Mouse (Mus musculus): ENCODE results near the gene Nfatc3. TPM values are rescaled to one million over a fixed set of nuclear protein-coding genes. Genes with fewer than 3 reads are reported as not detected.
"Not testable (repeated sequence)": the region's sequence is repeated elsewhere in the genome, so short reads cannot be mapped to it uniquely, and the experiment has no call there.

Nfatc3 gene
- total RNA-seq (2014; fragmentation: Nextera tagmentation): 74.1 and 86.3 TPM in 2 replicates
- 31.7 and 32.7 TPM in 2 replicates for total RNA-seq (2017)

DNA sequence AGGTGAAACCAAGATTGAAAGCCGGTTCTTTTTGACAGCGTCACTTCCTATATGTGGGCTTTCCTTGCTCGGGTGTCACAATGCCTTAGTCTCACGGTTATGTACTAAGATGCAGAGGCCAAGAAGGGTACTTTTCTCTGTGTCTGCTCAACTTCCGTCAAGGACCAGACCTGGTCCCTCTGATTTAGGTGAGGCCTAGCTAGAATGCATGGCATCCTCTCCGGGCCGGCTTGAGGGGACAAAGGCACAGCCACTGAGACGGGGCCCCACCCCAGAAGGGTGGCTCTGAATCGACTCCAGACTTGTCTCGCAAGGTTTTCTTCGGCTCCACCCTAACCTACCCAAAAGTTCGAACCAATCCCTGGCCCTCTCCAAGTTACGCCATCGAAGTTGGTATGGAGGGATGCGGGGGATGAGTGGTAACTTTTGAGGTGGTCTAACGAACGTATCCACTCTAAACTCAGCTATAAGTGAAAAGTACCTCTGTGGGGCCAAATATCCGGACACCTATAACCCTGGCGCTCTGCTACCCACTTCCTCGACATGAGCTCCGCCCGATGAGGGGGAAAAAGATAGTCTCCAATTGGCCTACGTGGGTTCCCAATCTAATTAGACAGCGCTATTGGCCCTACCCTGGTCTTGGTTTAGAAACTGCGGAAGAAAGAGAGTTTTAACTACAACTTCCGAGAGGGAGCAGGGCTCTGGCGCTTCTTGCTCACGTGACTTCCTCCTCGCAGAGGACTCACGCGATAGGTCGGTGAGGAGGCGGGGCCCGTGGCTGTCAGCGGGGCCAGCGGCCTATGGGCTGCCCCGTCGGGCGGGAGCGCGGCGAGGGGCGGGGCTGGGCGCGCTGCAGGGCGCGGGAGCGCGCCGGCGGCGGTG lies at the start of gene Nfatc3:
Nfatc3 (plus strand) TSS at position 110 of the 882 bp plus-strand sequence.
- ATAC-seq (replicated peaks; ENCODE audit: poor library complexity, severe bottlenecking): peak; percentile 85

DNA sequence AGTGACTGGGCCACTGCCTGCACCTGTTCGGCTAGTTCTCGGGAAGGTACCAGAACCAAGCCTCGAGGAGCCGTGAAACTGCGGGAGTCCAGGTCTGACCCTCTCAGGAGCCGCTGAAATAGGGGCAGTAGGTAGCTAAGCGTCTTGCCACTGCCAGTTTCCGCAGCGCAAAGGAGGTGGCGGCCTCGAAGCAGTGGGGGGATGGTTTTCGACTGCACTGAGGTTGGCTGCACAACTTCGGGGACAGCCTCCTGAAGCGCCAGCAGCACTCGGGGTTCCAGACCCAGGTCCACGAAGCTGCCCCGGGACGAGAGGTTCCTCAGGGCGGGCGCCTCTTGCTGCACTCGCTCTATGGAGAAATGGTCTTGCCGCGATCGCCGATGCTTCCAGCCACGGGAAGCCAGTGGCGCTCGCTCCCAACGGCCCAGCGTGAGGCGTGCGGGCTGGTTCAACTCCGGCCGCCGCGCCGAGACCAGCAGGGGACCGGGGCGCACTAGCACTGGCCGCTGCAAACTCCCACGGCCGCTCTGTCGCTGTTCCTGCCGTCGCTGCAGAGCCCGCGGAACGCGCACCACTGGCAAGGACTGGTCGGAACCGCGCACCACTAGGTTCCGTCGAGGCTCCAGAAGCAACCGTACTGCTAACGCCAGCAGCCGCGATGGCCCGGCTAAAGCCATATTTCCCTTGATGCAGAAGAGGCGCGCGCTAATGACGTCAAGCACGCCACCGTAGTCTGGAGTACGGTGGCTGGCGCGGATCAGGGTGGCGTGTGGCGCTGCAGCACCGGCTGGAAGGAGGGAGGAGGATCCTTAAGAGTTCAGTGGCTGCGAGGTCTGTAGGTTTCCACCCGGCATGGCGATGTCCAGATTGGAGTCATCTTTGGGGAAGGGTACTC lies 47.6 kb upstream of the Nfatc3 start:
- ATAC-seq (replicated peaks; ENCODE audit: poor library complexity, severe bottlenecking): peak; percentile 93

DNA sequence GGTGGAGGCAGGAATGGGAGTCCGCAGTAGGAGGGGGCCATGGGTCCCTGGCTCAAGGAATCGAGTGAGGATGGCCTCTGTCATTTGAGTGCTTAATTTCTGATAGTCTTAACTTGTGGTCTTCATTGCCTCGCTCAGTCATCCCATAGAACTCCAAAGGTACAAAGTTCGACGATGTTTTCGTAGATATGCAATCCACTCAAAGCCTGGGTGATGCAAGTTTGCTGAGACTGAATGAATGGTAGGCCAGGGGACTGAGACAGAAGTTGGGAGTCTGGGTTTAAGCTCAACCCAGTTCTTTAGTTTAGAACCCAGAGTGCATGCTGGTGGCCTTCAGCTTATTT lies 47.0 kb upstream of the Nfatc3 start, which contains the start of gene Ddx28:
Ddx28 (minus strand) TSS at position 240 of the 344 bp plus-strand sequence.
- no peak for ATAC-seq (replicated peaks; ENCODE audit: poor library complexity, severe bottlenecking)

DNA sequence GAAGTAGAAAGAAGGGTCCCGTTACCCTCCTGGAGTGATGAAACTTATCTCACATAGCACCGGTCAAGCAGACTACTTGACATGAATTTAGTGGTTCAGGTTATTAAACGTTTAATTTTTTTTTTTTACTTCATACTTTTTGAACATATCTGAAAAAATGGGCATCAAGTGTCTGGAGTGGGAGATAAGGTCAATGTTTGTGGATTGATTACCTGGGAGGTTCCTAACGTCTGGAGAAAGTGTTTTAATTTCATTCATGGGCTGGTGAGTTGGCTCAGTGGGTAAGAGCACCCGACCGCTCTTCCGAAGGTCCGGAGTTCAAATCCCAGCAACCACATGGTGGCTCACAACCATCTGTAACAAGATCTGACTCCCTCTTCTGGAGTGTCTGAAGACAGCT lies 46.4 kb upstream of the Nfatc3 start:
- not testable (repeated sequence) for ATAC-seq (replicated peaks; ENCODE audit: poor library complexity, severe bottlenecking)

DNA sequence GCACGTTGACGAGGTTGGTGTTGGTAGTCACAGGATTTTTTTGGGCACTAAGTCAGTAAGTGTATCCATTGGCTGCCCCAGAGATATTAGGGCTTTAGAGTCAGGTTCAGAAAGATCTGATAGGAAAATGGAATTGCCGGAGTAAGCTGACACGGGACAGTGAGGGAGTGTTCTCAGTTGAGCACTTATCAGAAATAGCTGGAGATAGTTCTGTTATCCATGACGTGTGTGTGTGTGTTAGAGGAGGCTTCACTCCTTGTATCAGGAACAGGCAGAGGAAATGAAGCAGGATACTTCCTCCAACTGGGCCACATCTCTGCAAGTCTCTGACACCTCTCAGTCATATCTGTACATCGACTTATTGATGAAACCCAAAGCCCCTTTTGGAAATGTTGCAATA lies 42.4 kb upstream of the Nfatc3 start:
- no peak for ATAC-seq (replicated peaks; ENCODE audit: poor library complexity, severe bottlenecking)

DNA sequence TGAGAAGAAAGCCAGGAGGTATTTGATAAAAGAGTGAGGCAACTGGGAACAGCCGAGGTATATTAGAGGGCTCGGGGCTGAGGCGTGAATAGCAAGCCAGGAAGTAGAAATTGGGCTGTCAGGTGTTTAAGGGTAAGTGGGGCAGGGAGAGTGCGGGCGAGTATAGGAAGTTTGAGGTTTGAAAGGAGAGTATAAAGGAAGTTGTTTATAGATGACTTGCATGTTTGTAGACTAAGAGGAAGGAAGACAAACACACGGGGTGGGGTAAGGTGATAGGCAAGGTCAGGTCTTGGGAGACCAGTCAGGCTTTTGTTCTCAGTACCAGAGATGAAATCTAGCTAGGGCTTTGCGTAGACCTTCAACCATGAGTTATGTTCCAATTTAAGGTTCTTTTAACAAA lies 41.5 kb upstream of the Nfatc3 start:
- ATAC-seq (replicated peaks; ENCODE audit: poor library complexity, severe bottlenecking): peak; percentile 91

DNA sequence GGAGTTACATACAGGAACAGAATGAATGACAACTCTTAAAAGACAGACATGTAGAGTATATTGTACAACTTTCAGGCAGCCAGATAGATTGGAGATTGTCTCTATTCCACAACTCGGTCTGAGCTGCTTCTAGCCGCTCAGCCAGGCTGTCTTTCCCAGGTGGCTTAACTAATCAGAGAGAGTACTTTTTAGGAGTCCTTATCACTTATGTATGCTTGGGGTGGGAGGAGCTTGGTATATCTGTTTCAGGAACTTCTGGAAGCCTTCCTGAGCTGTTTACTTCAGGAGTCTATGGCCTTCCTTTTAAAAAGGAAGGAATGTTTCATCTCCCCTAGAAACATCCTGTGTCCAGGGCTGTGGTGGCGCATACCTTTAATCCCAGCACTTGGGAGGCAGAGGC lies 40.6 kb upstream of the Nfatc3 start:
- no peak for ATAC-seq (replicated peaks; ENCODE audit: poor library complexity, severe bottlenecking)

DNA sequence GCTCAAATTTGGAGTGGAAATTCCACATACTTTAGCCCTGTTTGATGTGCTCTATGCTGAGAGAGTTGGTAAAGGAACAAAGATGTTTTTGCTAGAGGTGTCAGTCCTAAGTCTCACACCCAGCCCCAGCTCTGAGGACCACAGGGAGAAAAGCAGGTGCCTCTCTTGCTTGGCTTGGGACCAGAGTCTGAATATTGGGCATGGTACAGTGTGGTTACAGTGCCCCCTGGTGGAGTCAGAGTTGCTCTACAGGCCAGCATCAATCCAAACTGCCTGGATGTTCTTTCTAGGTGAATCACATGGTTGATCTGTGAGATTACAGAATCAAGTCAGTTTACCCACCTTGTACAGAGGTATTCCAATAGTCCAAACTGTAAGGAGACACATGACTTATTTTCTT lies 36.2 kb upstream of the Nfatc3 start:
- peak; percentile 94 for ATAC-seq (replicated peaks; ENCODE audit: poor library complexity, severe bottlenecking)

DNA sequence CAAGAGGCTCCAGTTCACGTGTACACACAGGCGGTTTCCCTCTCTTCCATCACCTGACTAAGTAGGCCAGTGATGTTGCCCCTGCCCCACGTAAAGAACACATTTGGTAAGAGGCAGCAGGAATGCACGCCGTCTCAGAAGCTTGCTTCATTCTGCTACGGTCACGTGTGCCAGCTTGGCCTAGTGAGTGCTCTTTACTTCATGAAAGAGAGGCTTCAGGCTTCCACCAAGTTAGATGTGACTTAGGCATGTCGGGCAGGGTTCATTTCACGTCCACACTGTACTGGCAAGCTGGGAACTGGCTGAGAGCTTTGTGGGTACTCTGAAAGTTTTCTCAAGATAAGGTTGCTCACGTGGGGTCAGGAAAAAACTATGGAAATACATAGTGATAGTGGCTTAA lies 19.9 kb upstream of the Nfatc3 start:
- peak; percentile 21 for ATAC-seq (replicated peaks; ENCODE audit: poor library complexity, severe bottlenecking)

DNA sequence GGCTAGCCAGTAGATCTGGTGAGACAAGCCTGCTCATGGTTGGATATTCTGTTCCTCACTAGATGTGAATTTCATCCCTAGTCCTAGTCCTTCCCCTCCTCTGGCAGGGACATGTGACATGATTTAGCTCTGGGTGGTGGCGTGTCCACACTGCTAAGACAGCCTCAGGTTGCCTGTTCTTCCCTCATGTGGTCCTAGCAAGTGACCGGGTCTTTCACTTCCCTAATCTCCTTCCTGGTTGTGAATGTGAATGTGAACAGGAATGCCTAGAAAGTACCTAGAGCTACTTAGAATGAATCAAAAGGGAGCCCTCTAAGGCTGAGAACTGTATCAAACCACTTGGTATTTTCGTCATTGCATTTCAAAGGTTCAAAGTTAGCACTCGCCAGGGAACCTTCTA lies 19.0 kb upstream of the Nfatc3 start:
- peak; percentile 95 for ATAC-seq (replicated peaks; ENCODE audit: poor library complexity, severe bottlenecking)

DNA sequence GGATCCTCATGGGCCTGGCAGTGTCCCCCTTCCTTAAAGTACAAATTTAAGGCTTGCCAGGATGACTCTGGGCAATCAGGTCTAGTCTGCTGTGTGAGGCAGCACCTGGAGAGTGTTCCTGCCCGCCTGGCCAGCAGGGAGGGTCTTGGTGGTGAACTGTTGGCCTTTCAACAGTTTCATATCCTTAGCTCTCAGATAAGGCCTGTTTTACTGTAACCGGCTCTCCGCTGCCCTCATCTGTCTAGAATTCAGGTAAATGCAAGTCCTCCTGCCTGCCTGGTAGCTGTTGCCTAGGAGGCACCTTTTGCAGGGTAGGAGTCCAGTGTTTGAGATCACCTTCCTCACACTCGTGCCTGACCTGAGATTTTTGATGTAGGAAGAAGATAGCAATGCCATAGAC lies 18.4 kb upstream of the Nfatc3 start:
- ATAC-seq (replicated peaks; ENCODE audit: poor library complexity, severe bottlenecking): peak; percentile 25

DNA sequence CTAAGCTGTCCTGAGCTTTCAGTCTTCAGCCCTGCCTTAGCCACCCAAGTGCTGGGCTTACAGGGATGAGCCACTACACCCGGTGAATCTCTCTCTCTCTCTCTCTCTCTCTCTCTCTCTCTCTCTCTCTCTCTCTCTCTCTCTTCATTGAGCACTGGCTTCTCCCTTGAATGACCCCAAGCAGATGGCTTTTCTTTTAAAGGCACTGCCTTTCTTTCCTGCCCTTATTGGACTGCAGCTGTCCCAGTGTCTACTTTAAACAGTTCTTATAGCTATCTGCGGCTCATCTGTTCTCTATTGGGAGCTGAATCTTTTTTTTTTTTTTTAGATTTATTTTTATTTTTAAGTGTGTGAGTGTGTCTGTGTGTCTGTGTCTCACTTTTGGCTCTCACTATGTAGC lies 15.6 kb upstream of the Nfatc3 start:
- no peak for ATAC-seq (replicated peaks; ENCODE audit: poor library complexity, severe bottlenecking)

DNA sequence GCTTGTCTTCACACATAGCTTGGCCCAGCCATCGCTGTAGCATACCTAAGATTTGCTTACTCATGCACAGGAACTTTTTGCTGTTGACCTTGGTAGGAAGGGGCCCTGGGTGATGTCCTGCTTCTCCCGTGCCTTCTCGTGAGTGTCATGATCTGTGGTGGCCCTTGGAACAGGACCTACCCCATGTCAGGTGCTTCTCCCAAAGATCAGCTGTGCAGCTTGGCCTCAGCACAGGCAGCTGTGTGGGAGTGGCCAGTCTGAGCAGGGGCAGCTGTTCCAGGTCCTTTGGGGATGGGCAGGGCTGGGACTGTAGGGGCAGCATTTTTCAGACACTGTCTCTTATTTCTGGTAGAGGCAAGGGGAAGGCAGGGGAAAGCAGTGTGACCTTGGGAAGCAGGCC lies 14.5 kb upstream of the Nfatc3 start:
- ATAC-seq (replicated peaks; ENCODE audit: poor library complexity, severe bottlenecking): no peak

DNA sequence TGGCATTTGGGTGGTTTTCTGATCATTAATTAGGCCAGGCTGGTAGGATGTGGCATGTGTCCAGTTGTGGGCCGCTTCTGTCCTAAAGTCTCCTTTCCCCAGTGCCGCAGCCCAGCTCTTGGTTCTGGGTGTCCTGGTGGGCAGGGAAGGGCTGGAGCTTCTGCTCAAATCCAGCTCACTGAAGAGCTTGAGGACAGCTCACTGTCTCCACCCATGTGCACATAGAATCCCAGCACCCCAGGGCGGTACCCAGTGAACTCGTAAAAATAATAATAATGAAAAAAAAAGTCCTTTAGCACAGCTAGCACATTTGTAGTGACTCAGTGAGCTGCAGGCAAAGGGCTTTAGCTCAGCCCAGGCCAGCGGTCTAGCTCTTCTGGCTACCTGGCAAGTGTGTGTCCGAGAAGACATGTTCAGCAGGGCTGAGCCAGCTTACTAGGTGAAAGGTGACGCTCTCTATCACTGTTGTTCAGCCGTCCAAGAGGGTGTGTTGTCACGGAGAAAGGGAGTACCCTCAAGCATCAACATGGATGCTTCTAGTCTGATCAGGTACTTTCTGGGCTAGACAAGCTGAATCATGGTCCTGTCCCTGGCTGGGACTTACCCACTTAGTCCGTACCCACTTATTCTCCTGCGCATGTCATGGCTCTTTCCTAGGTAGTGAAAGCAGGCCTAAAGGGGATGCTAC lies 11.6 kb upstream of the Nfatc3 start:
- no peak for ATAC-seq (replicated peaks; ENCODE audit: poor library complexity, severe bottlenecking)

DNA sequence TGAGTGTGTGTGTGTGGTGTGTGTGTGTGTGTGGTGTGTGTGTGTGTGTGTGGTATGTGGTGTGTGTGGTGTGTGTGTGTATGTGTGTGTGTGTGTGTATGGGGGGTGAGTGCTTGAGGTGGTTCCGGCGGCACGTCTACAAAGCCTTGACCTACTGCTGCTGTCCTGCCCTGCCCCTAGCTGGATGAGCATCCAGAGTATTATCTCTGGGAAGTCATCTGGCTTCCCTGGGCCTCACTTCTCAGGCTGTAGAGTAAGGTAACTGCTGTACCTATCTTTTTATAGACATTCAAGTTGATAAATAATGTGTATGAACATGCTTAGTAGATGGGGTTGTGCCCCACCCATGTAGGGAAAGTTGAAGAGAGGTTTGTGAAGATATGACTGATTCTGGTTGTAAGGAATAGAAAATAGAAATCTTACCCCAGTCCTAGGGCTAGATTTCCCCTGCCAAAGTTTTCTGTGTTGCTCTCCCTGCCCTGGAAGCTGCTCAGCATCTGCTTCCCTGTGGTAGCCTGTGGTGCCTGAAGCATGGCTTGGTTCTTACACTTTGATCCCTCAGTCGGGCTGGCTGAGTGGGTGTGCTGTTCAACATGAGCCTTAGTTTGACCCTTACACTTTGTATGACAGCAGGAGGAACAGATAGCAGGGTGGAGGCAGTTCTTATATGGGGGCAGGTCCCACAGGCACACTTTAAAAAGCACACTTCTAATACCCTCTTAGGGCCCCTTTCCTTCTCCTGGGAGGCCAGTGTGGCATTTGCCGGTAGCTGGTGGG lies 10.6 kb upstream of the Nfatc3 start:
- no peak for ATAC-seq (replicated peaks; ENCODE audit: poor library complexity, severe bottlenecking)

DNA sequence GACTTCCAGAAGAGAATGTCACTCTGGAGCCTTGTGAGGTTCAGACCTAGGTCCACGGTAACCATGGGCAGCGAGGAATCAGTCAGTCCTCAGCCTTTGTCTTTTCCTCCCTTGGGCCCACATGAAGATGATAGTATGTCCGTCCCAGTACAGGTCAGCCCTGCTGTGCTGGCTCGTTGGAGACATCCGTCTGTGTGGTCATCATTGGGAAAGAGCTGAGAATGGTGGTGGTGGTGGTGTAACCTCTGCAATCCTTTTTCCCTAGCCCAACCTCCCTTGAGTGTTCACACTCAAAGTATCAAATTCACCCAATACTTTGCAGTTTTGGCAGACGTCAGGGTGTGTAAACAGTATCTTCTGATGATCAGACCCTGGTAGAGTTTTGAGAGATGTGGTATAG lies 8.8 kb upstream of the Nfatc3 start:
- peak; percentile 43 for ATAC-seq (replicated peaks; ENCODE audit: poor library complexity, severe bottlenecking)

DNA sequence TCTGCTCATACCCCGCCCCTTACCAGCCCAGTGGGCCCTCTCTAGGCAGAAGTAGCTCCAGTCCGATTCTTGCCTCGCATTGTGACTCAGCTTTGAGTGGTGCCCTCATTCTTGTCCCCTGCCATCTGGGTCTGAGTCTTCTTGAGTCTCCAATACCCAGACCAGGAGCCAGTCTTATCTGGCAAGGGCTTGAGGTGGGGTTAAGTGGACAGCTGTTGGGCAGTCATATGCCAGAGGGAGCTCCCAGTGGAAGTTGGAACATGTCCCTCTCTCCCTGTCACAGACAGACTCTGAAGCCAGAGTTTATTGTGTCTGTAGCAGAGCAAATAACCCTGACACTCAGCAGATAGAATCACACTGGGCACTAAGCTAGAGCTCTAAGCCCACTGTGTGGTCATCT lies 7.6 kb upstream of the Nfatc3 start:
- no peak for ATAC-seq (replicated peaks; ENCODE audit: poor library complexity, severe bottlenecking)

DNA sequence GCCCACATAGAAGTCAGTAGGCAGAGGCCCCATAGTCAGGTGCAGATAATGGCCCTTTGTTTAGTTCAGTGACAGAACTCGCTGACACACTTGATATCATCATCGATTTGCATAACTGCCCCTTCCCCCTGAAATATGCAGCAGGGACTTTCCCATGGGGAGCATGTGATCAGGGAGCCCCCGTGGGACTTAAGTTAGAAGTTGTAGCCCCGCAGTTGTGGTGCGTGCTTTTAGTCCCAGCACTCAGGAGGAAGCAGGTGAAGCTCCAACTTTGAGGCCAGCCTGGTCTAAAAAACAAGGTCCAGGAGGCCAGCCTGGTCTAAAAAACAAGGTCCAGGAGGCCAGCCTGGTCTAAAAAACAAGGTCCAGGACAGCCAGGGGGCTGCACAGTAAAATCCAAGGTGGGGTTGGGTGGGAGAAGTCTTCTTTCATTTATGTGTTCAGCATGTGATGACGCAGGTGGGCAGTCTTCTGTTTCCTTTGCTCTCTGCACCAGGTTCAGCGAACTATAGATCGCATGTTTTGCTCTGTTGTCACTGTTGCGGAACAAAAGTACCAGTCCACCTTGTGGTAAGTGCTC lies 6.0 kb upstream of the Nfatc3 start:
- ATAC-seq (replicated peaks; ENCODE audit: poor library complexity, severe bottlenecking): no peak

DNA sequence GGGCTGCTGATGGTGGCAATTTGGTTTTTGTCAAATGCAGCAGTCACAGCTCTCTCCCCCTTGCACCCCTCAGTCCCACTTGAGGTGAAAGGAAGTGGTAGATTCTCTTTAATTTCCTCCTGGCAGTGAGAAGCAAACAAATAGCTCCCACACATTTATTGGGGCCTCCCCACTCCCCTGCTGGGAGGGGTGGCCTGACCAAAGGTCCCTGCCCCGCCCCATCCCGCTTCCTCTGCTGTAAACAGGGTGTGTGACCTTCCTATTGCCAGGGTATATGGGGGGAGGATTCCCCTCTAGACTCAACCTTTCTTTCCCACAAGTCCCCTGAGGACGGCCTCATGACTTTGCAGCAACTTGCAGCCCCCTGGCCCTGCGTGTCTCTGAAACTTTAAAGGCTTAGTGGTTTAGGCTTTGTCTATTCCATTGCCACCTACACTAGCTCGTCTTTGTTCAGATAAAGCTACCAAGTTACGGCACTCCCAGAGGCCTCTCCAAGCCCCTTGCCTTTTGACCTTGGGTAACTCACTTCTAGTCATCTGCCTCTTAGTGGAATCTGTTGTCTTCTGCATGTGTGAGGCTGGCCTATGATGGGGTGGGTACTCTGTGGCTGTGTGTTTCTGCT lies 4.3 kb upstream of the Nfatc3 start:
- peak; percentile 13; the same call in 1 of the 2 replicates for ATAC-seq (replicated peaks; ENCODE audit: poor library complexity, severe bottlenecking)
